Mouse (Mus musculus) C2C12 (cell line): ENCODE results near the gene Espl1. TPM values are rescaled to one million over a fixed set of nuclear protein-coding genes. Genes with fewer than 3 reads are reported as not detected.

Source experiments
- H3K27me3 ChIP-seq: one replicate; pipeline ENCODE4 v1.6.1; 2011; ENCODE audit not compliant: control insufficient read depth, insufficient read depth, insufficient read length
- H3K36me3 ChIP-seq: one replicate; pipeline ENCODE4 v1.6.1; 2011; ENCODE audit not compliant: control insufficient read depth, insufficient read depth
- H3K4me3 ChIP-seq: one replicate; pipeline ENCODE4 v1.5.1; 2011; ENCODE audit warnings: mild to moderate bottlenecking, control low read depth; ENCODE audit not compliant: poor library complexity, insufficient read depth, severe bottlenecking
- H3K79me2 ChIP-seq: one replicate; pipeline ENCODE4 v1.6.1; 2011; ENCODE audit not compliant: control insufficient read depth, insufficient read depth
- H3K79me3 ChIP-seq: one replicate; pipeline ENCODE4 v1.6.1; 2011; ENCODE audit warnings: low read depth, control low read depth
- H3ac ChIP-seq: one replicate; pipeline ENCODE3; 2011; ENCODE audit warnings: low read depth; ENCODE audit not compliant: control insufficient read depth, insufficient read length
- CEBPB ChIP-seq: IDR thresholded peaks from one replicate; pipeline ENCODE4 v1.6.1; 2011; ENCODE audit warnings: low read depth, mild to moderate bottlenecking, control low read depth, moderate library complexity
- CTCF ChIP-seq: IDR thresholded peaks from one replicate; pipeline ENCODE4 v1.5.1; 2011; ENCODE audit not compliant: control insufficient read depth, insufficient read depth, insufficient read length
- FOSL1 ChIP-seq: IDR thresholded peaks from one replicate; pipeline ENCODE4 v1.8.0; 2011; ENCODE audit warnings: mild to moderate bottlenecking, low read length; ENCODE audit not compliant: poor library complexity, insufficient read depth, severe bottlenecking
- MAX ChIP-seq: IDR thresholded peaks from one replicate; pipeline ENCODE4 v1.6.1; 2011; ENCODE audit warnings: mild to moderate bottlenecking, control low read depth
- MYOD1 ChIP-seq: IDR thresholded peaks from one replicate; pipeline ENCODE4 v1.6.1; 2011; ENCODE audit warnings: low read depth; ENCODE audit not compliant: control insufficient read depth, insufficient read length
- MYOG ChIP-seq: IDR thresholded peaks from one replicate; pipeline ENCODE4 v1.6.1; 2011; ENCODE audit not compliant: control insufficient read depth, insufficient read length; ENCODE audit errors: extremely low read depth
- USF1 ChIP-seq: IDR thresholded peaks from one replicate; pipeline ENCODE4 v1.6.1; 2011; ENCODE audit warnings: low read depth, mild to moderate bottlenecking, control low read depth, moderate library complexity
- polyA plus RNA-seq: library from polyadenylated mRNA; unstranded; fragments of >200 nt; fragmentation: generic; extraction: Trizol; gene quantifications from one replicate; pipeline ENCODE4 v1.2.1, GENCODE M21; 2012; ENCODE audit warnings: missing spikeins

The Espl1 gene
- polyA plus RNA-seq, 1 experiment, result 47.0 TPM

- Histone ChIP-seq H3K36me3 (peaks cover 9% of the 10 kb centered on the region), H3K27me3 (no peaks in the 10 kb centered on the region), H3K4me3 (peak within 1 kb of the TSS; percentile 89), H3K79me3 (peaks cover 17% of the 10 kb centered on the region), H3K79me2 (peaks cover 39% of the 10 kb centered on the region), H3ac (peak within 1 kb of the TSS; percentile 85)
- TF ChIP-seq CEBPB (no peak), USF1 (peak; percentile 86), MYOG (no peak)
Observed at GRCm38 (mm10) chr15:102257202-102258075, 38.6 kb upstream of the Espl1 start, which contains the start of gene Rarg. TSS of gene Rarg (minus strand) at chr15:102257517.

- peaks cover 17% of the 10 kb centered on the region for H3K79me3 ChIP-seq
- H3K27me3 ChIP-seq, result no peaks in the 10 kb centered on the region
- peaks cover 34% of the 10 kb centered on the region for H3K79me2 ChIP-seq
- H3K4me3 ChIP-seq, result peak overlapping the region; percentile 89
- peak overlapping the region; percentile 76 for H3ac ChIP-seq
- no peak for TF ChIP-seq MYOG
- TF ChIP-seq MAX, result peak; percentile 48
- peaks cover 4% of the 10 kb centered on the region for H3K36me3 ChIP-seq
Observed at GRCm38 (mm10) chr15:102258076-102258470, 38.0 kb upstream of the Espl1 start.

- peaks cover 17% of the 10 kb centered on the region for H3K79me3 ChIP-seq
- no peak overlapping the region for H3K4me3 ChIP-seq
- H3K27me3 ChIP-seq, result no peaks in the 10 kb centered on the region
- peaks cover 28% of the 10 kb centered on the region for H3K79me2 ChIP-seq
- no peaks in the 10 kb centered on the region for H3K36me3 ChIP-seq
- peak overlapping the region; percentile 46 for H3ac ChIP-seq
- TF ChIP-seq CTCF (no peak), FOSL1 (no peak), MAX (no peak), MYOG (no peak), USF1 (no peak), MYOD1 (no peak)
Observed at GRCm38 (mm10) chr15:102258581-102259253, 37.3 kb upstream of the Espl1 start.

- H3ac ChIP-seq, result no peak overlapping the region
- no peaks in the 10 kb centered on the region for H3K36me3 ChIP-seq
- H3K4me3 ChIP-seq, result no peak overlapping the region
- TF ChIP-seq USF1 (no peak), MYOD1 (no peak), CEBPB (no peak), FOSL1 (no peak), CTCF (no peak), MAX (no peak), MYOG (no peak)
- H3K79me2 ChIP-seq, result no peaks in the 10 kb centered on the region
- no peaks in the 10 kb centered on the region for H3K27me3 ChIP-seq
- H3K79me3 ChIP-seq, result no peaks in the 10 kb centered on the region
Observed at GRCm38 (mm10) chr15:102262582-102262981, 33.5 kb upstream of the Espl1 start.

GRCm38 (mm10) chr15:102263037-102263436 lies 33.0 kb upstream of the Espl1 start:
- no peaks in the 10 kb centered on the region for H3K79me3 ChIP-seq
- TF ChIP-seq CTCF, result no peak
- TF ChIP-seq FOSL1, result no peak
- TF ChIP-seq CEBPB, result no peak
- no peak for TF ChIP-seq USF1
- no peak for TF ChIP-seq MYOG
- TF ChIP-seq MYOD1, result no peak
- no peak for TF ChIP-seq MAX
- no peaks in the 10 kb centered on the region for H3K36me3 ChIP-seq
- H3K4me3 ChIP-seq, result no peak overlapping the region
- H3K79me2 ChIP-seq, result no peaks in the 10 kb centered on the region
- no peak overlapping the region for H3ac ChIP-seq
- no peaks in the 10 kb centered on the region for H3K27me3 ChIP-seq

GRCm38 (mm10) chr15:102265548-102265947 lies 30.5 kb upstream of the Espl1 start:
- H3K79me3 ChIP-seq, result no peaks in the 10 kb centered on the region
- H3K27me3 ChIP-seq, result no peaks in the 10 kb centered on the region
- no peaks in the 10 kb centered on the region for H3K36me3 ChIP-seq
- H3K4me3 ChIP-seq, result no peak overlapping the region
- H3K79me2 ChIP-seq, result no peaks in the 10 kb centered on the region
- no peak for TF ChIP-seq MYOG
- H3ac ChIP-seq, result no peak overlapping the region
